Mouse (Mus musculus) testis, adult 2 months (tissue): ENCODE measurements around the gene Pik3r2.

Experiments used
- CTCF ChIP-seq: fragments of 200-500 bp; IDR thresholded peaks from 2 replicates; pipeline ENCODE4 v1.5.1; 2012; ENCODE audit warnings: low read depth, mild to moderate bottlenecking, inconsistent platforms, low read length, moderate library complexity; ENCODE audit not compliant: control insufficient read depth, insufficient read depth, insufficient replicate concordance
- POLR2A ChIP-seq: fragments of 200-500 bp; IDR thresholded peaks from 2 replicates; pipeline ENCODE4 v1.6.1; 2012; ENCODE audit warnings: low read depth, mild to moderate bottlenecking, inconsistent platforms, low read length, moderate library complexity; ENCODE audit not compliant: control insufficient read depth

DNA sequence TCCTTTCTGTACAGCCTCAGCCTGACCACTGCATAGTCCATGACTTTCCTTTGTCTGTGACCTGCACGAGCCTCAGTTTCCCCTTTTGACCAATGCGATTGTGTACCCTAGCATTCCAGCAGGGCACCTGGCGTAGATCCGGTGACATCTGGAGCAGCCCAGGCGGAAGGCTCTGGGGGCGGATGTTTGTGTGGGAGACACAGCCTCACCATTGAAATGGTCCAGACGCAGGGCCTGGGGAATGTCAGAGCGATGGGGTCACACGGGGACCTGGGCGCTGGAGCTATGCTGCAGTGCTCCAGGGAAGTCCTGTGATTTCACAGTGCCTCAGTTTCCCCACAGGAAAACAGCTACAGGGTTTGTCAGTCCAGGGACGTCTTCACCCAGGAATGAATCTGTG is 34.3 kb downstream of the Pik3r2 start:
- TF ChIP-seq CTCF (no peak), POLR2A (no peak)
